Mouse (Mus musculus) monocyte, adult 2 months (primary cell): ENCODE measurements around the gene Ace.
A peak's percentile ranks its signal among the peaks of the same experiment; 100 is the strongest.

Experiments used
- DNase-seq, 2 experiments: peaks; one replicate each; pipeline ENCODE4 v3.0.0; 2022; ENCODE audit warnings: low spot score in 2 of 2, low read depth in 1 of 2

The Ace gene

GRCm38 (mm10) chr11:105967741-105968574, at the start of gene Ace:
TSS of gene Ace (plus strand) at chr11:105967945.
- DNase-seq, result no peak

- no peak for DNase-seq
These were observed 47.5 kb upstream of the Ace start for GRCm38 (mm10) chr11:105920098-105920785.

- DNase-seq, result no peak
These were observed 46.9 kb upstream of the Ace start for GRCm38 (mm10) chr11:105920836-105921235.

- DNase-seq, result no peak
These were observed 46.5 kb upstream of the Ace start for GRCm38 (mm10) chr11:105921275-105921674.

GRCm38 (mm10) chr11:105922769-105923663, 44.7 kb upstream of the Ace start:
- no peak for DNase-seq

- DNase-seq, result peak in 1 of 2 experiments; percentile 33
These were observed 40.4 kb upstream of the Ace start for GRCm38 (mm10) chr11:105927065-105928030.

- DNase-seq, result no peak
These were observed 39.6 kb upstream of the Ace start for GRCm38 (mm10) chr11:105928171-105928570.

GRCm38 (mm10) chr11:105931380-105931779, 36.4 kb upstream of the Ace start:
- no peak for DNase-seq

- DNase-seq, result no peak
These were observed 34.0 kb upstream of the Ace start for GRCm38 (mm10) chr11:105933746-105934145.

GRCm38 (mm10) chr11:105934303-105934711, 33.4 kb upstream of the Ace start:
- DNase-seq, result no peak

GRCm38 (mm10) chr11:105934816-105935215, 32.9 kb upstream of the Ace start:
- DNase-seq, result no peak

GRCm38 (mm10) chr11:105935496-105935895, 32.2 kb upstream of the Ace start:
- DNase-seq, result no peak

GRCm38 (mm10) chr11:105936200-105936599, 31.5 kb upstream of the Ace start:
- no peak for DNase-seq

- DNase-seq, result no peak
These were observed 30.8 kb upstream of the Ace start for GRCm38 (mm10) chr11:105936974-105937373.

- DNase-seq, result no peak
These were observed 29.0 kb upstream of the Ace start for GRCm38 (mm10) chr11:105938771-105939170.

GRCm38 (mm10) chr11:105941973-105942372, 25.8 kb upstream of the Ace start:
- DNase-seq, result no peak

- DNase-seq, result no peak
These were observed 24.3 kb upstream of the Ace start for GRCm38 (mm10) chr11:105943133-105944102.

- no peak for DNase-seq
These were observed 23.6 kb upstream of the Ace start for GRCm38 (mm10) chr11:105944126-105944621.
